Mouse (Mus musculus) hindbrain, embryonic 16.5 days (tissue): Measurements from ENCODE around the gene Fubp3. TPM values are rescaled to one million over a fixed set of nuclear protein-coding genes. Genes with fewer than 3 reads are reported as not detected.

Experiments used
- ATAC-seq: fragments of 200-750 bp; cut with Nextera tagmentation; 2 replicates; pipeline ENCODE4 v1.8.0; 2017; ENCODE audit warnings: moderate TSS enrichment, moderate library complexity
- H3K27ac ChIP-seq: fragments of 300-500 bp; sonication (generic); 2 replicates; pipeline ENCODE4 v1.5.1; 2014; ENCODE audit warnings: low read depth, mild to moderate bottlenecking, control low read depth, low read length, moderate library complexity
- H3K27me3 ChIP-seq: fragments of 300-500 bp; sonication (generic); replicated peaks from 2 replicates; pipeline ENCODE4 v1.6.1; 2014; ENCODE audit warnings: low read length; ENCODE audit not compliant: control insufficient read depth, insufficient read depth
- H3K36me3 ChIP-seq: fragments of 300-500 bp; sonication (generic); 2 replicates; pipeline ENCODE4 v1.6.1; 2014; ENCODE audit warnings: mild to moderate bottlenecking, low read length, moderate library complexity, mixed read lengths; ENCODE audit not compliant: control insufficient read depth, insufficient read depth
- H3K4me1 ChIP-seq: fragments of 300-500 bp; sonication (generic); 2 replicates; pipeline ENCODE4 v1.6.1; 2014; ENCODE audit warnings: low read depth, low read length; ENCODE audit not compliant: control insufficient read depth, insufficient read depth
- H3K4me2 ChIP-seq: fragments of 300-500 bp; sonication (generic); 2 replicates; pipeline ENCODE4 v1.6.1; 2014; ENCODE audit warnings: mild to moderate bottlenecking, low read length, control low read depth, moderate library complexity
- H3K4me3 ChIP-seq: fragments of 300-500 bp; sonication (generic); 2 replicates; pipeline ENCODE4 v1.5.1; 2014; ENCODE audit warnings: mild to moderate bottlenecking, low read length, control low read depth, moderate library complexity
- H3K9ac ChIP-seq: fragments of 300-500 bp; sonication (generic); 2 replicates; pipeline ENCODE4 v1.6.1; 2014; ENCODE audit warnings: low read depth, mild to moderate bottlenecking, control low read depth, low read length, moderate library complexity
- H3K9me3 ChIP-seq: fragments of 300-500 bp; sonication (generic); 2 replicates; pipeline ENCODE4 v1.6.1; 2014; ENCODE audit warnings: mild to moderate bottlenecking, low read length, moderate library complexity; ENCODE audit not compliant: control insufficient read depth
- WGBS: fragments of 180-500 bp; shearing (Covaris S2); extraction: QIAGEN DNeasy Blood & Tissue Kit; methylation state at CpG from one replicate; pipeline ENCODE4 v1.1.7; 2014; 5-methylcytosine and 5-hydroxymethylcytosine counted together
- microRNA-seq: library from miRNA; unstranded; fragments of <30 nt; microRNA quantifications from one replicate; pipeline ENCODE4, GENCODE M21; 2017
- polyA plus RNA-seq: library from polyadenylated mRNA; unstranded; fragments of >200 nt; fragmentation: Nextera tagmentation; extraction: Ambion mirVana; gene quantifications from 2 replicates; pipeline ENCODE4 v1.2.1, GENCODE M21; 2015

The Fubp3 gene
- polyA plus RNA-seq, 1 experiment from 2014 or later = 44.2 TPM

- peak overlapping the region; percentile 71 for H3K9ac ChIP-seq
- H3K27me3 ChIP-seq = peaks cover 65% of the 10 kb centered on the region
- H3K4me3 ChIP-seq = peak overlapping the region; percentile 58
- no peaks in the 10 kb centered on the region for H3K9me3 ChIP-seq
- H3K27ac ChIP-seq = peak overlapping the region; percentile 48; the same call in 1 of the 2 replicates
- under 1% methylated on average over 90 of the region's 109 CpGs for WGBS
- peaks cover 9% of the 10 kb centered on the region for H3K4me1 ChIP-seq
- peak; percentile 93 for ATAC-seq
- no peaks in the 10 kb centered on the region for H3K36me3 ChIP-seq
- H3K4me2 ChIP-seq = peak overlapping the region; percentile 92
Observed at GRCm38 (mm10) chr2:31653971-31654853, 81.8 kb downstream of the Fubp3 start.

- Histone ChIP-seq H3K9me3 (no peaks in the 10 kb centered on the region), H3K4me2 (peak overlapping the region; percentile 92), H3K9ac (peak overlapping the region; percentile 71), H3K27ac (no peak overlapping the region; the same call in 1 of the 2 replicates), H3K4me1 (peaks cover 9% of the 10 kb centered on the region), H3K36me3 (no peaks in the 10 kb centered on the region), H3K27me3 (peaks cover 57% of the 10 kb centered on the region), H3K4me3 (peak overlapping the region; percentile 58)
- ATAC-seq = no peak
- 4% methylated on average over 22 of the region's 22 CpGs for WGBS
Observed at GRCm38 (mm10) chr2:31654854-31655559, 82.6 kb downstream of the Fubp3 start.

GRCm38 (mm10) chr2:31656374-31656773 lies 83.9 kb downstream of the Fubp3 start:
- Histone ChIP-seq H3K9me3 (no peaks in the 10 kb centered on the region), H3K4me3 (no peak overlapping the region), H3K27ac (no peak overlapping the region), H3K27me3 (peaks cover 47% of the 10 kb centered on the region), H3K4me2 (no peak overlapping the region), H3K36me3 (no peaks in the 10 kb centered on the region), H3K4me1 (peaks cover 9% of the 10 kb centered on the region), H3K9ac (no peak overlapping the region)
- ATAC-seq = no peak
- WGBS = 83% methylated on average over 7 of the region's 7 CpGs

- ATAC-seq = no peak
- Histone ChIP-seq H3K4me2 (no peak overlapping the region), H3K9ac (no peak overlapping the region), H3K27me3 (peaks cover 29% of the 10 kb centered on the region), H3K4me3 (no peak overlapping the region), H3K9me3 (no peaks in the 10 kb centered on the region), H3K36me3 (no peaks in the 10 kb centered on the region), H3K27ac (no peak overlapping the region), H3K4me1 (no peaks in the 10 kb centered on the region)
- 77% methylated on average over 8 of the region's 8 CpGs for WGBS
Observed at GRCm38 (mm10) chr2:31662939-31663803, 90.7 kb downstream of the Fubp3 start.

GRCm38 (mm10) chr2:31663804-31664180 lies 91.3 kb downstream of the Fubp3 start:
- no peak overlapping the region for H3K4me3 ChIP-seq
- no peaks in the 10 kb centered on the region for H3K4me1 ChIP-seq
- peaks cover 28% of the 10 kb centered on the region for H3K27me3 ChIP-seq
- H3K4me2 ChIP-seq = no peak overlapping the region
- WGBS = 96% methylated on average over 1 of the region's 1 CpGs
- H3K36me3 ChIP-seq = no peaks in the 10 kb centered on the region
- ATAC-seq = no peak
- no peaks in the 10 kb centered on the region for H3K9me3 ChIP-seq
- no peak overlapping the region for H3K27ac ChIP-seq
- no peak overlapping the region for H3K9ac ChIP-seq

Small RNA genes within 50 kb of the gene (microRNA-seq; reads per million reads assigned to microRNA genes)
- gene Mir6998 = 1.2 reads per million

Other genes with a start within 250 kb of the Fubp3 start
- 13.0 and 16.1 TPM in 2 replicates for gene Ass1, start 102.4 kb upstream of the Fubp3 start, polyA plus RNA-seq
- 0.20 and 0.34 TPM in 2 replicates for gene Prdm12, start 67.4 kb downstream of the Fubp3 start, polyA plus RNA-seq
- 38.2 and 38.9 TPM in 2 replicates for gene Exosc2, start 98.1 kb downstream of the Fubp3 start, polyA plus RNA-seq
- 13.2 and 18.2 TPM in 2 replicates for gene Abl1, start 115.7 kb downstream of the Fubp3 start, polyA plus RNA-seq
- 0.09 TPM in 1 of 2 replicates, not detected in the other for gene Qrfp, start 237.9 kb downstream of the Fubp3 start, polyA plus RNA-seq